Mouse (Mus musculus) testis, adult 2 months (tissue): ENCODE data around the gene Nup210. TPM values are rescaled to one million over a fixed set of nuclear protein-coding genes. Genes with fewer than 3 reads are reported as not detected.

Experiments
- H3K27ac ChIP-seq: fragments of 200-500 bp; 2 replicates; pipeline ENCODE4 v1.5.1; 2012; ENCODE audit warnings: low read depth, low read length; ENCODE audit not compliant: control insufficient read depth, insufficient read depth
- H3K27me3 ChIP-seq: fragments of 200-500 bp; 2 replicates; pipeline ENCODE4 v1.6.1; 2012; ENCODE audit warnings: mild to moderate bottlenecking, low read length, moderate library complexity; ENCODE audit not compliant: control insufficient read depth, insufficient read depth
- H3K36me3 ChIP-seq: fragments of 200-500 bp; 2 replicates; pipeline ENCODE4 v1.6.1; 2012; ENCODE audit warnings: mild to moderate bottlenecking, low read length; ENCODE audit not compliant: control insufficient read depth, insufficient read depth
- H3K4me1 ChIP-seq: fragments of 200-500 bp; 2 replicates; pipeline ENCODE4 v1.6.1; 2012; ENCODE audit warnings: low read length; ENCODE audit not compliant: control insufficient read depth, insufficient read depth
- H3K4me3 ChIP-seq: fragments of 200-500 bp; 2 replicates; pipeline ENCODE4 v1.5.1; 2012; ENCODE audit warnings: low read depth, mild to moderate bottlenecking, low read length, moderate library complexity, mixed read lengths; ENCODE audit not compliant: control insufficient read depth
- CTCF ChIP-seq: fragments of 200-500 bp; IDR thresholded peaks from 2 replicates; pipeline ENCODE4 v1.5.1; 2012; ENCODE audit warnings: low read depth, mild to moderate bottlenecking, inconsistent platforms, low read length, moderate library complexity; ENCODE audit not compliant: control insufficient read depth, insufficient read depth, insufficient replicate concordance
- POLR2A ChIP-seq: fragments of 200-500 bp; IDR thresholded peaks from 2 replicates; pipeline ENCODE4 v1.6.1; 2012; ENCODE audit warnings: low read depth, mild to moderate bottlenecking, inconsistent platforms, low read length, moderate library complexity; ENCODE audit not compliant: control insufficient read depth
- polyA plus RNA-seq: library from polyadenylated mRNA; depleted of rRNA; stranded (reverse); fragments of >200 nt; gene quantifications from 2 replicates; pipeline ENCODE4 v1.2.3, GENCODE M21; 2012

Gene Nup210
- polyA plus RNA-seq, 1 experiment = 9.9 TPM

- Histone ChIP-seq H3K27ac (no peak overlapping the region), H3K27me3 (no peaks in the 10 kb centered on the region), H3K36me3 (no peaks in the 10 kb centered on the region), H3K4me3 (no peak overlapping the region), H3K4me1 (no peaks in the 10 kb centered on the region)
- no peak for TF ChIP-seq POLR2A
- TF ChIP-seq CTCF = no peak
Observed at GRCm38 (mm10) chr6:91014198-91014958, 102.3 kb downstream of the Nup210 start.

- H3K4me3 ChIP-seq = no peak overlapping the region
- no peak overlapping the region for H3K27ac ChIP-seq
- no peaks in the 10 kb centered on the region for H3K27me3 ChIP-seq
- TF ChIP-seq POLR2A (no peak), CTCF (no peak)
- no peaks in the 10 kb centered on the region for H3K4me1 ChIP-seq
- H3K36me3 ChIP-seq = no peaks in the 10 kb centered on the region
Observed at GRCm38 (mm10) chr6:91012458-91012857, 104.2 kb downstream of the Nup210 start.

- Histone ChIP-seq H3K4me3 (no peak overlapping the region), H3K27me3 (no peaks in the 10 kb centered on the region), H3K27ac (no peak overlapping the region), H3K36me3 (no peaks in the 10 kb centered on the region), H3K4me1 (no peaks in the 10 kb centered on the region)
- no peak for TF ChIP-seq CTCF
- TF ChIP-seq POLR2A = no peak
Observed at GRCm38 (mm10) chr6:91011568-91011967, 105.1 kb downstream of the Nup210 start.

GRCm38 (mm10) chr6:91008284-91008830 is 108.3 kb downstream of the Nup210 start:
- Histone ChIP-seq H3K4me1 (no peaks in the 10 kb centered on the region), H3K4me3 (no peak overlapping the region), H3K27ac (no peak overlapping the region), H3K27me3 (no peaks in the 10 kb centered on the region), H3K36me3 (no peaks in the 10 kb centered on the region)
- TF ChIP-seq POLR2A (no peak), CTCF (no peak)

- Histone ChIP-seq H3K4me1 (no peaks in the 10 kb centered on the region), H3K4me3 (no peak overlapping the region), H3K27me3 (no peaks in the 10 kb centered on the region), H3K27ac (no peak overlapping the region), H3K36me3 (no peaks in the 10 kb centered on the region)
- TF ChIP-seq CTCF = no peak
- no peak for TF ChIP-seq POLR2A
Observed at GRCm38 (mm10) chr6:91007207-91007606, 109.4 kb downstream of the Nup210 start.

GRCm38 (mm10) chr6:91004157-91004556 is 112.5 kb downstream of the Nup210 start:
- no peaks in the 10 kb centered on the region for H3K27me3 ChIP-seq
- H3K27ac ChIP-seq = no peak overlapping the region
- peaks cover 3% of the 10 kb centered on the region for H3K4me1 ChIP-seq
- TF ChIP-seq POLR2A = no peak
- TF ChIP-seq CTCF = no peak
- no peaks in the 10 kb centered on the region for H3K36me3 ChIP-seq
- H3K4me3 ChIP-seq = no peak overlapping the region

GRCm38 (mm10) chr6:91003310-91003995 is 113.2 kb downstream of the Nup210 start:
- Histone ChIP-seq H3K27me3 (no peaks in the 10 kb centered on the region), H3K36me3 (no peaks in the 10 kb centered on the region), H3K4me1 (peaks cover 3% of the 10 kb centered on the region), H3K27ac (no peak overlapping the region), H3K4me3 (no peak overlapping the region)
- TF ChIP-seq POLR2A (no peak), CTCF (no peak)

- Histone ChIP-seq H3K27ac (no peak overlapping the region), H3K27me3 (no peaks in the 10 kb centered on the region), H3K4me1 (peaks cover 3% of the 10 kb centered on the region), H3K4me3 (no peak overlapping the region), H3K36me3 (no peaks in the 10 kb centered on the region)
- TF ChIP-seq POLR2A = no peak
- no peak for TF ChIP-seq CTCF
Observed at GRCm38 (mm10) chr6:91001566-91001965, 115.1 kb downstream of the Nup210 start.
